Mouse (Mus musculus): ENCODE data around the gene Cul9. TPM values are rescaled to one million over a fixed set of nuclear protein-coding genes. Genes with fewer than 3 reads are reported as not detected.
A peak's percentile ranks its signal among the peaks of the same experiment; 100 is the strongest.

The Cul9 gene
- polyA plus RNA-seq, 1 experiment from 2014 or later = 4.6 TPM

DNA sequence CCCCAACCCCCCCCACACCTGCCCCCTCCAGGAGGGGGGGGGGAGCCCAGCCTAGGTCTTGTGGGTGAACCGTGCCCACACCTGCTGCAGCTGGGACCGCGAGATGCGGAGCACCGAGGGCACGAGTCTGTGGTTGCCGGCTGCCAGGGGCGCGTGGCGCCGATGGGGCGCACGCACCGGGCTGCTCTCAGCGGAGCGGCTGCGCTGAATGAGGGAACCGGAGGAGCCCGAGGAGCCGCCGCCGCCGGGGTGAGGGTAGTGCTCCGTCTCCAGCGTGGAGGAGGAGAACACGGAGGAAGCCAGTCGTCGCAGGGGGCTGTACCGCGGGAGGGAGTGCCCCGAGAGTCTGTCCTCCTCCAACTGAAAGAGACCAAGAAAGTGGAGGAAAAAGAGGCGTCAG, 85.5 kb downstream of the Cul9 start:
- Histone ChIP-seq H3K4me1 (ENCODE audit: control insufficient read depth in 2 of 2, insufficient read depth in 2 of 2, low read length in 2 of 2) (peaks cover 31 to 38% of the 10 kb centered on the region in 2 experiments), H3K9me3 (ENCODE audit: control insufficient read depth, low read length) (no peaks in the 10 kb centered on the region), H3K4me2 (ENCODE audit: low read length) (peak overlapping the region; percentile 85), H3K36me3 (ENCODE audit: control insufficient read depth, insufficient read depth, low read length) (no peaks in the 10 kb centered on the region), H3K4me3 (ENCODE audit: control insufficient read depth in 1 of 2, insufficient read depth in 1 of 2, low read depth in 1 of 2, low read length in 2 of 2) (peak overlapping the region; percentile 32 to 43), H3K27me3 (ENCODE audit: control insufficient read depth, insufficient read depth, low read length) (peaks cover 42% of the 10 kb centered on the region), H3K27ac (replicated peaks in 1 of 2; ENCODE audit: control insufficient read depth in 1 of 2, insufficient read depth in 1 of 2, low read depth in 2 of 2, low read length in 2 of 2) (no peak overlapping the region), H3K9ac (ENCODE audit: low read length) (peak overlapping the region; percentile 68)
- WGBS = 0% methylated on average over 31 of the region's 32 CpGs
- no peak for ATAC-seq (ENCODE audit: insufficient number of reproducible peaks, insufficient read depth, low FRiP score, low read depth)

DNA sequence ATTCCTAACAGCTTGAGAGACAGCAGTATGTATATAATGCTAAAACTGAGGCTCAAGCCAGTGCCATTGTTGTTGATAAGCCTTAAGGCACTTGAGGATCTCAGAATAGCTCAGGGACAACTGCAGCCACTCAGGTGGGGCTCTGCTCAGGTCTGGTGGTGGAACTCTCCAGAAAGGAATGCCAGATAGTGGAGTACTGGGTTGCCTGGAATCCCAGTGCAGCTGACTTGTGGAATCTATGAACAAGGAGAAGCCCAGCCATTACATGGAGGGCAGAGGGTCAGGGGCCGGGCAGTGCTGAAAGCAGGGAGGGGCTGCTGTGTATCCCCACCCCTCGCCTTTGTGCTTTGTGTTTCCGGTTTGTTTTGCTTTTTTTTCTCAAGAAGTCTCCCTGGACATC, 87.7 kb downstream of the Cul9 start:
- H3K4me2 ChIP-seq (ENCODE audit: low read length) = peak overlapping the region; percentile 34
- H3K4me1 ChIP-seq (ENCODE audit: control insufficient read depth in 2 of 2, insufficient read depth in 2 of 2, low read length in 2 of 2) = peaks cover 43 to 56% of the 10 kb centered on the region in 2 experiments
- H3K9ac ChIP-seq (ENCODE audit: low read length) = no peak overlapping the region
- peak; percentile 40 for ATAC-seq (ENCODE audit: insufficient number of reproducible peaks, insufficient read depth, low FRiP score, low read depth)
- no peak overlapping the region for H3K4me3 ChIP-seq (ENCODE audit: control insufficient read depth in 1 of 2, insufficient read depth in 1 of 2, low read depth in 1 of 2, low read length in 2 of 2)
- H3K27ac ChIP-seq (replicated peaks in 1 of 2; ENCODE audit: control insufficient read depth in 1 of 2, insufficient read depth in 1 of 2, low read depth in 2 of 2, low read length in 2 of 2) = peak overlapping the region; percentile 50 to 66
- peaks cover 48% of the 10 kb centered on the region for H3K27me3 ChIP-seq (ENCODE audit: control insufficient read depth, insufficient read depth, low read length)
- no peaks in the 10 kb centered on the region for H3K36me3 ChIP-seq (ENCODE audit: control insufficient read depth, insufficient read depth, low read length)
- 9% methylated on average over 3 of the region's 3 CpGs for WGBS
- H3K9me3 ChIP-seq (ENCODE audit: control insufficient read depth, low read length) = no peaks in the 10 kb centered on the region

DNA sequence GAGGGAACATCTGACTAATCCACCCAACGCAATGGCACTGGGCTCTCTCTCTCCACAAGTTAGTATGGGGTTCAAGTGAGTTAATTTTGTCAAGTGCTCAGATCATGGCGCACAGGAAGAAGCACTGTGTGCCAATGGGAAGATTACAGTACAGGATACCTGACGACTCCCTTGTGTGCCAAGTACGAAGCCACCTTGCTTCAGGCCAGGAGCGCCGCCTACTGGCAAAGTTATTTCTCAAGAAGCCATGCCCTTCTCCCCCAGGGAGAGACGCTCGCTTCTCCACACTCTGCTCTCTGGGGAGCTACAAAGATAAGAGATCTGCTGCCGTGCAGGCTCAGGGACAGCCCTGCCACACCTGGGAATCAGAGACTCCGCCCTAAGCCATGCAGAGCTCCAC, 88.4 kb downstream of the Cul9 start:
- Histone ChIP-seq H3K27me3 (ENCODE audit: control insufficient read depth, insufficient read depth, low read length) (peaks cover 53% of the 10 kb centered on the region), H3K9ac (ENCODE audit: low read length) (no peak overlapping the region), H3K27ac (replicated peaks in 1 of 2; ENCODE audit: control insufficient read depth in 1 of 2, insufficient read depth in 1 of 2, low read depth in 2 of 2, low read length in 2 of 2) (peak overlapping the region; percentile 11 to 66), H3K4me1 (ENCODE audit: control insufficient read depth in 2 of 2, insufficient read depth in 2 of 2, low read length in 2 of 2) (peaks cover 45 to 56% of the 10 kb centered on the region in 2 experiments), H3K4me3 (ENCODE audit: control insufficient read depth in 1 of 2, insufficient read depth in 1 of 2, low read depth in 1 of 2, low read length in 2 of 2) (no peak overlapping the region), H3K36me3 (ENCODE audit: control insufficient read depth, insufficient read depth, low read length) (no peaks in the 10 kb centered on the region), H3K4me2 (ENCODE audit: low read length) (peak overlapping the region; percentile 34), H3K9me3 (ENCODE audit: control insufficient read depth, low read length) (no peaks in the 10 kb centered on the region)
- no peak for ATAC-seq (ENCODE audit: insufficient number of reproducible peaks, insufficient read depth, low FRiP score, low read depth)
- WGBS = 14% methylated on average over 10 of the region's 10 CpGs

DNA sequence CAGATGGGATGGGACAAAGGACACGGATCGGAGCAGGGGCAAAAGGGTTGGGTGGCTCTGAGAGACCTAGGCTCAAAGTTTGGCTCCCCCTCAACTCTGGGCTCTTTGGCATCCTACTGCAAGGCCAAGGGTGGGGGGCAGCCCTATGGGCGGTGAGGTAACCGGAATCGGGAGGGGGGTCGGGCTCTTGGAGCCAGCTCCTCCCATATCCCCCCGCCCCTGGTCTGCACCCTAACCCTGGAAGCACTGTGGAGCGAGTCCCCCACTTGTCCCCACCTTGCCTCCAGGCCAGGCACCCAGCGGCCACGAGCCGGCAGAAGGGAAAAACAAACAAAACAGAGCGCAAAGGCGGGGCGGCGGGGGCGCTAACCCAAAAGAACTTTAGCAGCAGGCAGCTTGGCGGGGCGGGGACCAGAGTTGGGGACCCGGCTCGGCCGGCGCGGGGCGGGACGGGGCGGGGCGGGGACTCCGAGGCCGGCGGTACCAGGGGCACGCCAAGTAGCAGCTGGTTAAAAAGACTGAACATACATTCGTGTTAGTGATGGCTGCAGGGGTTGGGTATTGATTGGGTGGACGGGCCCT, 91.0 kb downstream of the Cul9 start:
- peak overlapping the region; percentile 40 to 49 for H3K4me3 ChIP-seq (ENCODE audit: control insufficient read depth in 1 of 2, insufficient read depth in 1 of 2, low read depth in 1 of 2, low read length in 2 of 2)
- ATAC-seq (ENCODE audit: insufficient number of reproducible peaks, insufficient read depth, low FRiP score, low read depth) = no peak
- no peaks in the 10 kb centered on the region for H3K9me3 ChIP-seq (ENCODE audit: control insufficient read depth, low read length)
- no peaks in the 10 kb centered on the region for H3K36me3 ChIP-seq (ENCODE audit: control insufficient read depth, insufficient read depth, low read length)
- 1% methylated on average over 32 of the region's 33 CpGs for WGBS
- H3K27ac ChIP-seq (replicated peaks in 1 of 2; ENCODE audit: control insufficient read depth in 1 of 2, insufficient read depth in 1 of 2, low read depth in 2 of 2, low read length in 2 of 2) = no peak overlapping the region
- peak overlapping the region; percentile 64 for H3K9ac ChIP-seq (ENCODE audit: low read length)
- H3K4me1 ChIP-seq (ENCODE audit: control insufficient read depth in 2 of 2, insufficient read depth in 2 of 2, low read length in 2 of 2) = peaks cover 32 to 38% of the 10 kb centered on the region in 2 experiments
- peak overlapping the region; percentile 88 for H3K4me2 ChIP-seq (ENCODE audit: low read length)
- peaks cover 48% of the 10 kb centered on the region for H3K27me3 ChIP-seq (ENCODE audit: control insufficient read depth, insufficient read depth, low read length)

GRCm38 (mm10) chr17:46454539-46454938, 91.6 kb downstream of the Cul9 start:
- Histone ChIP-seq H3K27me3 (ENCODE audit: control insufficient read depth, insufficient read depth, low read length) (peaks cover 43% of the 10 kb centered on the region), H3K9ac (ENCODE audit: low read length) (peak overlapping the region; percentile 64)

GRCm38 (mm10) chr17:46453970-46454411, 92.2 kb downstream of the Cul9 start:
- Histone ChIP-seq H3K4me3 (ENCODE audit: control insufficient read depth in 1 of 2, insufficient read depth in 1 of 2, low read depth in 1 of 2, low read length in 2 of 2) (peak overlapping the region; percentile 31 to 49), H3K9ac (ENCODE audit: low read length) (peak overlapping the region; percentile 64; the same call in 1 of the 2 replicates), H3K9me3 (ENCODE audit: control insufficient read depth, low read length) (no peaks in the 10 kb centered on the region), H3K27me3 (ENCODE audit: control insufficient read depth, insufficient read depth, low read length) (peaks cover 43% of the 10 kb centered on the region), H3K4me1 (ENCODE audit: control insufficient read depth in 2 of 2, insufficient read depth in 2 of 2, low read length in 2 of 2) (peaks cover 25 to 36% of the 10 kb centered on the region in 2 experiments), H3K27ac (replicated peaks in 1 of 2; ENCODE audit: control insufficient read depth in 1 of 2, insufficient read depth in 1 of 2, low read depth in 2 of 2, low read length in 2 of 2) (no peak overlapping the region), H3K4me2 (ENCODE audit: low read length) (peak overlapping the region; percentile 88), H3K36me3 (ENCODE audit: control insufficient read depth, insufficient read depth, low read length) (no peaks in the 10 kb centered on the region)
- no peak for ATAC-seq (ENCODE audit: insufficient number of reproducible peaks, insufficient read depth, low FRiP score, low read depth)
- WGBS = 1% methylated on average over 26 of the region's 26 CpGs

More at GRCm38 (mm10) chr17:46454539-46454938, 91.6 kb downstream of the Cul9 start:
- 3% methylated on average over 9 of the region's 9 CpGs for WGBS
- no peak overlapping the region for H3K27ac ChIP-seq (replicated peaks in 1 of 2; ENCODE audit: control insufficient read depth in 1 of 2, insufficient read depth in 1 of 2, low read depth in 2 of 2, low read length in 2 of 2)
- H3K4me1 ChIP-seq (ENCODE audit: control insufficient read depth in 2 of 2, insufficient read depth in 2 of 2, low read length in 2 of 2) = peaks cover 30 to 38% of the 10 kb centered on the region in 2 experiments
- H3K36me3 ChIP-seq (ENCODE audit: control insufficient read depth, insufficient read depth, low read length) = no peaks in the 10 kb centered on the region
- peak overlapping the region; percentile 31 to 49; a peak in 3 of 4 replicates for H3K4me3 ChIP-seq (ENCODE audit: control insufficient read depth in 1 of 2, insufficient read depth in 1 of 2, low read depth in 1 of 2, low read length in 2 of 2)
- no peaks in the 10 kb centered on the region for H3K9me3 ChIP-seq (ENCODE audit: control insufficient read depth, low read length)
- peak overlapping the region; percentile 88 for H3K4me2 ChIP-seq (ENCODE audit: low read length)
- no peak for ATAC-seq (ENCODE audit: insufficient number of reproducible peaks, insufficient read depth, low FRiP score, low read depth)

DNA sequence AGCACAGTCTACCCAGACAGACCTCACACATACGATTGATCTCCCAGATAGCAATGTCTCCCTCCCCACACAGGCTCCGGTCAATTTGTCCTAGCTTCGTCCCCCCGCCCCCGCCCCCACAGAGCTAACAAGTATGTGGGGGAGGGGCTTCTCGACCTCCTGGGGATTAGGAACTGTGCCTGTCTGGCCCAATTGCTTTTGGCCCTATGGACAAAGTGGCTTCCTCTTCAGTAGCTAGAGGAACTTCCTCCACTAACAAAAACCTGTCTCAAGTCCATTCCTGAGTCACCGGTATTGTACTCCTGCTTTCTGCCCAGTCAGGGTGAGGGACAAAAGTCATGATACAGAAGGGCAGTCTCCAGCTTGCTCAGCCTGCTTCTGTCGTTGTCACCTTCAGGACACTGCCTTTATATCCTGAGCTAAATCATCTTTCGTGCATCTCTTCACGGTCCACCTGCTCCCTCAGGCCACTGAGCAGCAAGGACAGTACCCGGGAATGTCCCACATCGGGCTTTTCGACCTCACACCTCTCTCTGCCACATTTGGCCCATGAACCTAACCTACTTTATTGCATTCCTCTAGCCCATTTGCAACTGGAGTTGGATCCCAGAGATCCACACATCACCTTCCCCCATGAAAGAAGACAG, 92.8 kb downstream of the Cul9 start:
- Histone ChIP-seq H3K9ac (ENCODE audit: low read length) (no peak overlapping the region), H3K27me3 (ENCODE audit: control insufficient read depth, insufficient read depth, low read length) (peaks cover 46% of the 10 kb centered on the region), H3K4me3 (ENCODE audit: control insufficient read depth in 1 of 2, insufficient read depth in 1 of 2, low read depth in 1 of 2, low read length in 2 of 2) (no peak overlapping the region), H3K4me1 (ENCODE audit: control insufficient read depth in 2 of 2, insufficient read depth in 2 of 2, low read length in 2 of 2) (peaks cover 20 to 32% of the 10 kb centered on the region in 2 experiments), H3K36me3 (ENCODE audit: control insufficient read depth, insufficient read depth, low read length) (no peaks in the 10 kb centered on the region), H3K27ac (replicated peaks in 1 of 2; ENCODE audit: control insufficient read depth in 1 of 2, insufficient read depth in 1 of 2, low read depth in 2 of 2, low read length in 2 of 2) (no peak overlapping the region), H3K4me2 (ENCODE audit: low read length) (peak overlapping the region; percentile 88; the same call in 1 of the 2 replicates), H3K9me3 (ENCODE audit: control insufficient read depth, low read length) (no peaks in the 10 kb centered on the region)
- no peak for ATAC-seq (ENCODE audit: insufficient number of reproducible peaks, insufficient read depth, low FRiP score, low read depth)
- 12% methylated on average over 13 of the region's 13 CpGs for WGBS
